Mouse (Mus musculus) cerebellum, postnatal 25 days (tissue): ENCODE data around the gene Kank4.
"Not testable (repeated sequence)": the region's sequence is repeated elsewhere in the genome, so short reads cannot be mapped to it uniquely, and the experiment has no call there.

Experiments
- DNase-seq, 2 experiments: peaks; one replicate each; pipeline ENCODE4 v3.0.0; 2021; ENCODE audit warnings: mixed read lengths in 2 of 2

The Kank4 gene

DNA sequence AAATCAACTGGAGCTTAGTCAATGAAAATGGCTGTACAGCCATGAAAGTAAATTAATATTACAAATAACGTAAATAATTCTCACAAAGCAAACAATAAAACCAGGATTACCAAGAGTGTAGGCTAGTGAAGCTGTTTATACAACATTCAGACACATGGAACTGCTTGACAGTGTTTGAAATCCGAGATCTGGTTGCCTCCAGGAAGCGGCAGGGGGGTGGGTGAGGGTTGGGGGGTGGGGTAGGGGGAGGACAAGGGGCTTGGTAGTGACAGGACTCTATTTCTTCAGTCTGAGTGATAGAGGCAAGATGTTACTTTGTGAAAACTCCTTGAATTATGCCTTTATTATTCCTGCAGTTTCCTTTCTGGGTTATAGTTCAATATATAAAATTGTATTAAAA lies 9.4 kb upstream of the Kank4 start:
- no peak for DNase-seq

DNA sequence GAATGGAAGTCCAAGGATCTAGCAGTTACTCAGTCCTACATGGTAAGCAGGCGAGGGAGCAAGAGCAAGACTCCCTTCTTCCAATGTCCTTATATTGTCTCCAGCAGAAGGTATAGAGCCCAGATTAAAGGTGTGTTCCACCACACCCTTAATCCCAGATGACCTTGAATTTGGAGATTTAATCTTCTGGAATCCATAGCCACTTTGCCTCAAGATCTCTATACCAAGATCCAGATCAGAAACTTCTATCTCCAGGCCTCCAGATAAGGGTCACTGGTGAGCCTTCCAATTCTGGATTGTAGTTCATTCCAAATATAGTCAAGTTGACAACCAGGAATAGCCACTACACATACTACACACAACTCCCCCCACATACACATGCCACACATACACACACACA lies 6.4 kb upstream of the Kank4 start, which contains the start of gene I0C0044D17Rik:
Gene I0C0044D17Rik, minus strand, starts transcription at position 101 of the 400 bp plus-strand sequence.
- DNase-seq: not testable (repeated sequence)

DNA sequence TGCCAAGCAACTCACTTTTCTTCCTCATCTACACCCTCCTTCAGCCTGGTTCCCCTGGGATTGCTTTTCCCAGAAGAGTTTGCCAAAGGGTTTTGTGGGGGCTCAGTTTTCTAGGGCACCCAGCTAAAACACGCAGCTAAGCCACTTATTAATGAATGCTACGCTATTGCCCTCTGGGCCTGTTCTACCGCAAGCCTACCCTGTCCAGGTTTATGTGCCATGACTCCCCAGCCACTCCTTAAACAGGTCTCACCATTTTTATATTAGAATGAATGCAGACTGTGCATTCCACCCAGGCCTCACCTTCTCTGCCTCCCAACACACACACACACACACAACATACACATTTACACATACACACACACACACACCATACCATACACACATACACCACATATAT lies 5.7 kb upstream of the Kank4 start:
- no peak for DNase-seq

DNA sequence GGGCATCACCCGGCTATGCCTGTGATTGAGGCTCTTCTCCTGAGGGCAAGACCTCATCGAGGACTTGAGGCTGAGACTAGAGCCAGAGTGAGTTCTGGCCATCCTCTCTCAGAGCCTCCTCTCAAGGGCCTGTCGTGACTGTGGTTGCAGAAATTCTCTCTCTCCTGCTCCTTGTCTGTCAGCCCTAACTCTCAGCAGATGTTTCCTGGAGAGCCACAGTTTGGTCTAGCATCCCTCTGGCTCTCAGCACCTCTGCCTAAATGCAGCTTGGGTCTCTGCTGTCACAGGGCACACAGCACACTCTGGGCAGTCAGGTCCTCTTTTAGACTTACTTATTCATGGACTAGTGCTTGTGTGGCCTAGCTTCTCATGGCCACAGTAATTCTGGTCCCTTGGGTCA lies 5.1 kb upstream of the Kank4 start:
- DNase-seq: no peak

DNA sequence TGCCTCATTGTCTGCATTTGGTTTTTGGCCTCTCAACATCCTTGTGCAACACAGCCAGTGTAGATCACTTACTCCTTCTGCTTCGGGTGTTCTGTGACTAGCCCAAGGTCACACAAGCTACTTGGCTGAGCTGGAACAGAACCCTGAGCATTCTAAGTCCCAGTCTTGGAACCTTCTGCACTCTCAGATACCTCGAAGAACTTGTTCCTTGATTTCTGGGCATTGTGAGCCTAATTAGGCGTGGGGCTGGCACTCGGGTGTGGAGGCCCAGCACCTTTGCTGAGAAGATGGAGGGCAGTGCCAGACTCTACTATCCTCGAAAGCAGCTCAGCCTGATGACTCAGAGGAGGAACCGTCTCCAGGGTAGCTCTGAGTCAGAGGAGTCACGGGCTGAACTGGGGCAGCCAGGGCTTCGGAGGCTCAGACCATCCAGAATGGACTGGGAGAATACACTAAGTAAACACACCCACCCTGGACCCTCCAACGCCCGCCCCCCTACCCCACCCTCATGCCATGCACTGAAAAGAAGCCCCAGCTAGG lies 1.9 kb upstream of the Kank4 start:
- DNase-seq: no peak

DNA sequence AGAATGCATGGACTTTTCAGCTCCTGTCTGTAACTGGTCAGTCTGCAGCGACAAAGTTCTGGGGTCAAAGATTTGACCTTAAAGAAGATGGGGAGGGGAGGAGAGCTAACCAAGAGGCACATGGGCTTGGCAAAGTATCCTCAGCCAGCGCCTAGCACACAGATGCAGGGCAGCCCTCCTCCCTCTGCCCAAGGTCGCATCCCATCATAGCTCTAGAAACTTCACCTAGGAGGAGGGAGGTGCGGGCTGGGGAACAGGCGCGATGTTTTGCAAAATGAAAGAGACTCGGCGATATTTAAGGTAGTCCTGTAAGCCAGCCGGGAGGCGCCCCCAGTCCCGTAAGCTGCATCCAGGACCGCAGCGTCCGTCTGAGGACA lies 542 bp downstream of the Kank4 start:
- no peak for DNase-seq

DNA sequence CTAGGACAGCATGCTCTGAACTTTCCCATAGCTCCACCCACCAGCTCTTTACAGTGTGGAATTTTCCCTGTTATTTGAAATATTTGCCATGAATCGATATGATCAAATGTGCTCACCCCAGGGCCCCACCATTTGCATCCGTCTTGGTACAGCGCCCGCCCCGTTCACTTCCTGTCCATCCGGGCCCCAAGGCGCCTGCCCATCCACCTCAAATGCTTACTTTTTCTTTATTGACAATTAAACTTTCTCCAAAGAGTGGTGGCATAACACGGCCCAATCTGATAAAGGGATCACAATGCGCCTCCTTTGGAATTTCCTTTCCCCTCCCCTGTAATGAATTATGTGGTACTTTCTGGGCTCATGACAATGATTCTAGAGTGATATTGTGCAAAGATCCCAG lies 11.0 kb downstream of the Kank4 start:
- no peak for DNase-seq

DNA sequence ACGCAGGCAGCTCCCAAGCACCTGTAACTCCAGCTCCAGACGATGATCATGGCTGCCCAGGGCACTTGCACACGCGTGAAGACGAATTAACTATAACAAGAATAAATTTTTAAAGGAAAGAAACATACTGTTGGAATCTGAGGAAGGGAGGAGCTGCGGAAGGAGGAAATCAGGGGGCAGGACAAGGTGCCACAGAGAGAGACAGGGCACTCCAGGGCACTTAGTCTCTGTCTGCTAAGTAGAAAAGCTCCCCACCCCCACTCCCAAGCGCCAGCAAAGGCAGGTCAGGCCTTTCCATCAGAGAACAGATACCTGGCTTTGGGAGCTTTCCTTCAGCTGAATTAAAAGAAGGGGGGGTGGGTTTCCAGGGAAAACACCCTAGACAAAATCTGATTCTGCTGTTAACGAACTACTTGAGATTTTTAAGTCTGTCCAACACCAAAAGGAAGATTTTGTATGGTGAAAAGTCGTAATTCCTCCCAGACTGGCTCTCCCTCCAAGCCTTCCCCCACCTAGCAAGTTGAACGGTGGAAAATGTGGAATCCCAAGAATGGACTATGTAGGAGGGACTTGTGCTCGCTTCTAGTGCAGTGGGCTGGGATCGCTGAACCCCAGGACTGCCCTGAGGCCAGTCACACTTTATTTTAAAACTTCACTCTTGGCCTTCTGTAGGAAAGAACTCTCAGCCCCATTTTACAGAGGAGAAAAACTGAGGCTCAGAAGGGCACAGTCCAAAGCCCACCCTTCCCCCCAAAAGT lies 11.9 kb downstream of the Kank4 start:
- no peak for DNase-seq

DNA sequence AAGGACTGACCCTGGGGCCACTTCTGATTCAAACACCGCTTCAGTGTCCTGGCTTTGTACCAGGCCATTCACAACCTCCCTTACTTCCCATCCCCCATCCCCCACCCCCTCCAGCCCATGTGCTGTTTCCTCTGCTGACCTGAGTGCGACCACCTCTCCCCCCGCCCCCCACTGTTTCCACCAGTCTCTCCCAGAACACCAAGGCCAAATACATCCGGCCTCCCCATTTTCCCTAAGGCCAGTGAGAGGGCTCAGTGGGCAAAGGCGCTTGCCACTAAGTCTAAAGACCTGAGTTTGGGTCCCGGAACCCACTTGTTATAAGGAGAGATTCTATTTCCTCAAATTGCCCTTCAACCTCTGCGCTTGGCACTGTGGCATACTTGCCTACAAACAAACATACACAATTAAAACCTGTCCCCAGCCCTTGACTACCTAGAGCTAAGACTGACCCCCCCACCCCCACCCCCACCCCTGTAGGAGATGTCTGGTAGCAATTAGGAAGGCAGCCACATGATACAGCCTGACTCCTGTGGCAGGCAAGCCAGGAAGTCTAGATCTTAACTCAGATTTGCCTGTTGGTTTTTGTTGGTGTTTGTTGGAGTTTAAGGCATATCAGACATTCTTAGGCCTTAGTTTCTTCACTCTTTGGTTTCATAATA lies 12.7 kb downstream of the Kank4 start:
- no peak for DNase-seq

DNA sequence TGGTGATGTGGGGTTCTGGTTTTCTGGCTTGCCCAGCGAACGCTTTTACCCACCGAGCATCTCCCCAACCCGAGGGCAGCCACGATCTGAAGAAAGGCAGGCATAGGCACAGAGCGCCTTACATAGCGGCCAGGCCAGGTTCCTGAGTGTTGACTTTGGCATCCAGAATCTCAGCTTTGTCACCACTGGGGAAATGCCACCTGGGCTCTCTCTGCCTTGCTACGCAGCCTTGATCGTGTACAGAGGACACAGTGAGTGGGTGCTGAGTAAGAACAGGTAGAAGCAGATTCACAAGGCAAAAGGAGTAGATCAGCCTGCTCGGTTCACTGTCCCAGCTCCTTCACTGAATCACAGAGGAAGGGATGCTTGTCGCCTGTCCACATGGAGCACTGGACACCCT lies 15.6 kb downstream of the Kank4 start:
- no peak for DNase-seq

DNA sequence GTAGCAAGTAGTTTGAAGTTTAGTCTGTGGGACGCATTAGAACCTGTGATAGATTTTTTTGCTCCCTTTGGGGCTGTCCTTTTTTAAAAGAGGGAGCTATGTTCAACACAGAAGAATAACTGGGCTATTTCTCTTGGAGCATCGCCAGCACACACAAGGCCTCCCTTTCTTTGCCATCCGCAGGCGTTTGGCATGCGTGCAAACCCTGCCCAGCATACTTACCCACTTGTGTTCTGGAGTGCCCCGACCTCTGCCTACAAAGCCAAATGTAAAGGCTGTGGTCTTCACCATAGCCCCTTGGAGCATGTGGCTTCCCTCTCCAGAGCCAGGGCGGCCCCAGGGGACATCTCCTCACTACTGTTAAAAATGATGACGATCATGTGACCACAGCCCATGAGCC lies 16.5 kb downstream of the Kank4 start:
- peak in 1 of 2 experiments; percentile 29 for DNase-seq

DNA sequence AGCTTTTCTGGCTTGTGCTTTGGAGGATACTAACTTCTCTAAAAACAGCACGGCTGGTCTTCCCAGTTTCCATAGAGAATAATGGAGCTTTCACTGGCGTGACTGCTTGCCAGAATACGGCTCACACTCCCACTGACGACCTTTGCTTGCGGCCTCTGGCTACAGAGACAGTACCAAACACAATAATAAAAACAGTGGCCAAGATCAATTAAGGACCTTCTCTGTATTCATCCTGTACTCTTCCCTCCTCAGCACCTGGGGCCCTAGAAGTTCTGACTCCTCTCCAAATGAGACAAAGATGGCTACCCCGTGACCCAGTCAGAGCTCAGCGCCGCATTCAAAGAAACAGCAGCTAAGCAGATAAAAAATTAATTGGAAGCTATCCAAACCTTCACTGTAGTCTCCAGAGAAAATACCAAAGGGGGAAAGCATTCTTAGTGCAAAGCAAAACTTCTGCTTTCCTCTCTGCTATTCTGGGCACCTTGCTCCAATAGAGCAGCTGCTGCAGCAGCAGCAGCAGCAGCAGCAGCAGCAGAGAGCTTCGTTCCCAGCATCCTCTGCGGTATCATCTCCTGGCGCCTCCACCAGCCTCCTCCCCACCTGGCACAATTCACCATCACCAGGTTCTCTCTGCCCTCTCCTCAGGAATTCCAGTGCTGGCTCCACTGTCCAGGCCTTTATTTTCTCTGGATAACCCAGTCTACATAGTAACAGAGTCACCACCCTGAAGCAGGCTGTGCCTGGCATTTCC lies 20.6 kb downstream of the Kank4 start:
- peak in 1 of 2 experiments; percentile 26 for DNase-seq

DNA sequence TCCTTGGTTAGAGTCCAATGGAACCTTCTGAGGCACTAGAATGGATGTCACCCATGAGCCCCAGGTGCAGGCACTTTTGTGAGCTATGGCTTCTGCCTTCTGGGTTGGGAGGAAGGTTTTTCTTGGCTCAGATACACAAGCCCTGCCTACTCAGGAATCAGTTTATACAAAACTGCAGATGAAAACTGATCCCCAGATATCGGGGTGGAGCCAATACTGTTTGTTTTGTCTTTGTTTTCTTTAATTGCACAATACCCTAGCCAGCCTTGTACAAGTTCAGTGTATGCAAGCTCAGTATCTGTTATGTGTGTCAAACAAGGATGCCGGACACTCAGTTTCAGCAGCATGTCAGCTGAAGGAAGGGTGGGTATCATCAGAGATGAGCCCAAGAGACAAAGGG lies 22.1 kb downstream of the Kank4 start:
- no peak for DNase-seq

DNA sequence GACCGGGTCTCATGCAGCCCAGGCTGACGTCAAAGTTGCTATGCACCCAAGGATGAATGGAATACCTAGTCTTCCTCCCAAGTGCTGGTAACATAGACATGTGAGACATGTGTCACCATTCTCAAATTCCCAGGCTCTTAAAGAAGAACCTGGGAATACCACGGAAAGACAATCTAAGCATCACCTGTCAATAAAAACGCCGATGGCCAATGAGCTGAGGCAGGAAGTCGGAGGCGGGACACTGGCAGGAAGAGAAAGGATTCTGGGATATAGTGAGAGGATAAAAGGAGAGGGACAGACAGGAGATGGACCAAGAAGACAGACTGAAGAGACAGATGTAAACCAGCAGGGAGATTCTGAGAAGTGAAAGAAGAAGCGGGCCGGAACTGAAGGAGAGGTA lies 23.9 kb downstream of the Kank4 start:
- DNase-seq: no peak

DNA sequence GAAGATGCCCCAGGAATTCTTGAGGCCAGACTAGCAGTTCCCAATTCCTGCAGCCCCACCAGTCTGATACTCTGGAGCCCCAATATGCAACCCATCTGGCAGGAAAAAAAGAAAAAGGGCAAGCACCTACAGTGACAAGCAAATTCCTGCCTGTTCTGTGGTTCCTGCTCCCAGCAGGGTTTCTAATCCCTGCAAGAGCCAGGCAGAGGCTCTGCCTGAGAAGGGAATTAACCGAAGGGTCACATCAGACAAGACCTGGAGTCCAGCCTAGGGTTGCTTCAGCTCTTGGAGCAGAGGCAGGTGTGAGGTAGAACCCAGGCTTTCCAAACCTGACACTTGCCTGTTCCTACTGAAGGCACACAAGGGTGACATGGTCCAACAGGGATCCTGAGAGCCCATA lies 26.6 kb downstream of the Kank4 start:
- no peak for DNase-seq

DNA sequence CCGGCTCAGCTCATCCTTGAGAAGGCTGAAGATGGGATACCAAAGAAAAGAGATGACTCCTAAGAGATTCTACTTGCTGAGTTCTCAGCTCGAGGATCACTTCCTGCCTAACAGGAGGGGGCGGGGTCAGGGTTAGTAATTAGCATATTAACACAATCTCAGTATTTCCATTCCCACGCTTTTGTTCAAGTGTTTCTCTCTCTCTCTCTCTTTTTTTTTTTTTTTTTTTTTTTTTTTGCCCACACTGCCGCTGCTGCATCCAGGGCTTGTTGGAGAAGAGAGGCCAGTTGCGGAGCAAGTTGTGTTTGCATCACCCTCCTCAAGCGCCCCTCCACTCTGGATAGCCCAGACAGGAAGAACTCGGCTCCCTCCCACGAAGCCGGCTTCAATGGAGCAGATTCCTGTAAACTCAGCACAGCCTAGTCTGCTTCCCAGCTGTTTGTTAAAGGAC lies 27.5 kb downstream of the Kank4 start:
- peak in 1 of 2 experiments; percentile 13 for DNase-seq

DNA sequence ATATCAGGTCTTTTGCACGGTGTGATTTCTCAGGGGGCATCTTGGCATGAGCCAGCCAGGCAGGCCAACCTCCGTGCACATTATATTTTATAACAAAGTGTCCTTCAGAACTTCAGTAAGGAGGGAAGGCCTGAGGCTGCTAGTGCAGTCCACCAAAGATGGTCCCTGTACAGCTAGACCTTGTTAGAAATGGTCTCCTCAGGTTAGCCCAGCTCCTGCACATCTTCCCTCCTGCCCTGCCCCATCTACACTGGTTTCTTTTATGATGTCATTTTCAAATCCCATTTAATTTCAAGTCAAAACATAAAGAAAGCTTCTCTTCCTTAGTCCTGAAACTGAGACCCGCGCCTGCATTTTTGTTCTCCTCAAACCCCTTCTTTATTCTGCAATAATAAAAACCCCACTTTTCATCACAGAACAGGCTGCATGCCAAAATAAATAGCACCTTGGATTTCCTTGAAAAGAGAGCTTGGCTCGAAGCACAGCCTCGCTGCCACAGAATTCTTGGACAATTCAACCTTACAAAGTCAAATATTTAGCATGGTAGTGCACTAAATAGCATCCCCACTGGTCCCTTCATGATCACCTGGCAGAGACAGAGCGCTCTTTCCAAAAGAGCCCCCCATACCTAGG lies 28.1 kb downstream of the Kank4 start:
- DNase-seq: no peak

DNA sequence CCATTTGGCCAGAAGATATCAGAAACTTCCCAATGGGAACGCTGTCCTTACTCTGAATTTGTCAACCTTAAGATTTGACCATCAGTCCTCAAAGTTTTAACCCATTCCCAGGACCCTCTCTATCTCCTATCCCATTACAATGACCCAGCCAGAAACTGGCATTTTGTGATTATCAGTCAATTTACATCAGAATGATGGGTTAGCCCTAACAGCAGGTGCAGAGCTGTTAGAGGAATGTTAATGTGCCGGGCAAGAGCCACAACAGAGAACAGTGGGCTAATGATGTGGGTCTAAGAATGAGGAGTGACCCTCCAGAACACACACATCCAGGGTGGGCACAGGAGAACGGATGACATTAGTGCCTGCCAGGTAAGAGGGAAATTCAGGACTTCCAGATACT lies 31.1 kb downstream of the Kank4 start:
- no peak for DNase-seq

DNA sequence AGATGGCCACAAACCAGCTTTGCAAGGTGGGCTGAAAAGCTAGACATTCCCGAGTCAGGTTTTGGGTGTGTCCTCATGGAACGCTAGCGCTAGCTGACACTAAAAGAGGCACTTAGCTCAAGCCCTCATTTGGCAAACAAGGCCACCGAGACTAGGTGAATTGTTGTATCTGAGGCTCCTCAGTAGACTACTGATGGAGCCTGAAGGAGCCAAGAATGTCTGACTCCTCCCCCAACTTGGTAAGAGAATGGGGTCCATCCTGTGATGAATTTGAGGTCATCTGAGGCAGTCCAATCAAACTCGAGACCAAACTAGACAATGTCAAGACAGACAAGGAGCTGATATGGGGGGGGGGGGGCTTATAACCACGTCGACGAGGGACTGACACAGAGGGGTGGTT lies 31.5 kb downstream of the Kank4 start:
- no peak for DNase-seq

DNA sequence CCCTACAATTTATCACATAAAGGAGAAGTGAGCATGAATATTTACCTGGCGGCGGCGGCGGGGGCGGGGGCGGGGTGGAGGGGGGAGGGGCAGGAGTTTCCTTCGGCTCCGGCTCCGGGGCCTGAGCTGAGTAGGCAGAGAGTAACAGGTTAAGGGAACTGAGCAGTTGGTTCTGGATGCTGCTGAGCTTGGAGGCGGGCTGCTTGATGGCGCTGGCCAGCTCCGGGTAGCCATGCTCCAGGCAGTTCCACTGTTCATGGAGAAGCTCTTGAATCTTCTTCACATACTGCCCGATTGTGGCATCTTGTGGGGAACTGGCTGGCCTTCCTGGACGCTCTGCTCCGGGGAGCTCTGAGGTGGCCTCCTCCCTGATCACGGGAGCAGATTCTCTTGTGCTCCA lies 39.1 kb downstream of the Kank4 start:
- DNase-seq: peak; percentile 22 to 33

DNA sequence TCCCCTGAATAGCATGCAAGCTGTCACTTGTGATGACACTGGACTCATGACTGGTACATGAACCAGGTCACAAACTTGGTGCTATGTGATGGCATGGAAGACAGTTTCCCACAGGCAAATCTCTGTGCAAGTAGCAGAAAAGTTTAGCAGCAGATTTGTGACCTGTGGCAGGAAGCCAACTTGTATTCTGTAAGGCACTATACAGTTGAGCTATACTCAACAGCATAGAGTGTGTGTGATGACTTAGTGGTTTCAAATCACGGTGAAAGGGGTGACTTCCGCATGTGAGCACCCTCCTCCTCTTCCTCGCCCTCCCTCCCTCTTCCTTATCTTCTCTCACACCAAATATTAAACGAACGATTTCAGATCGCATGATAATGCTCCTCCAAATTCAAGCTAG lies 39.9 kb downstream of the Kank4 start:
- DNase-seq: no peak

DNA sequence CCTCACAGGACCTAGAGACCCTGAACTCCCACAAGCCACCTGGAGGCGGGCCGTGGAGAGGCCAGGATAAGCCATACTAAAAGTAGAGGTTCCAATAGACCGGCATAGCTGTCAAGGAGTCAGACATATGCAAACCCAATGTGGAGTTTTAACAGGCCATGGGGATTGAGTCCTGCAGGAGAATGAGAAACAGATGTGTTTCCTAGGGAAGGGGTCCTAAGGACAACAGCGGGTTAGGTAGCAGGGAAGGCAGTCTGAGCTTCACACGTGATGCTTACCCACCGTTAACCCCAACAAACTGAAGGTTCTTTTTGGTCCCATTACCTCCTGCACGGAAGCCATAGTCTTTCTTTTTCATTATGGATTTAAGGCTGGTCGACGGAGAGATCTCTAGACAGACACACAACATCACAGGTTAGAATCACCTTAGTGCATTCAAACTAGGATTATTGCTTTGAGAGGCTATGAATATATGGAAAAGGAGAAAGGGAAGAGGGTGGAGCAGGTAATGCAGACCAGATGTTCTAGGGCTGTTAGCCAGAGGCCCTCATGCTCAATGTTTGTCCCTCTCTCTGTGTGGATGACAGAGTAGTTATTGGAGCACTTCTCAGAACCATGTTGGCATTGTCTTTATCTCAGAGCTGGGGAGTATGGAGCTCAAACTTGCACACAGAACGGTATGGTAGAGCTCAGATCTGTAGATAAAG lies 40.5 kb downstream of the Kank4 start:
- no peak for DNase-seq
